Mouse (Mus musculus) lung, embryonic 16.5 days (tissue): ENCODE measurements at regions not wholly inside any gene's neighbourhood (a gene's known extent, or its start where the extent isn't known, plus 50 kb on each side); places are given as distances from the start of the nearest gene placed in this dataset.

Experiments used
- ATAC-seq: fragments of 200-750 bp; cut with Nextera tagmentation; 2 replicates; pipeline ENCODE4 v1.8.0; 2017; ENCODE audit warnings: low read depth, mild to moderate bottlenecking, moderate library complexity
- H3K27ac ChIP-seq: fragments of 300-500 bp; sonication (generic); 2 replicates; pipeline ENCODE4 v1.5.1; 2014; ENCODE audit warnings: mild to moderate bottlenecking, control low read depth, low read length
- H3K27me3 ChIP-seq: fragments of 300-500 bp; sonication (generic); 2 replicates; pipeline ENCODE4 v1.6.1; 2014; ENCODE audit warnings: low read depth, low read length, mixed read lengths; ENCODE audit not compliant: control insufficient read depth, insufficient read depth
- H3K36me3 ChIP-seq: fragments of 300-500 bp; sonication (generic); 2 replicates; pipeline ENCODE4 v1.6.1; 2014; ENCODE audit warnings: low read length; ENCODE audit not compliant: control insufficient read depth, insufficient read depth
- H3K4me1 ChIP-seq: fragments of 300-500 bp; sonication (generic); replicated peaks from 2 replicates; pipeline ENCODE4 v1.6.1; 2014; ENCODE audit warnings: low read length, mixed read lengths; ENCODE audit not compliant: control insufficient read depth, insufficient read depth
- H3K4me2 ChIP-seq: fragments of 300-500 bp; sonication (generic); 2 replicates; pipeline ENCODE4 v1.6.1; 2014; ENCODE audit warnings: low read depth, low read length, control low read depth
- H3K4me3 ChIP-seq: fragments of 300-500 bp; sonication (generic); 2 replicates; pipeline ENCODE4 v1.5.1; 2014; ENCODE audit warnings: mild to moderate bottlenecking, low read length, control low read depth
- H3K9ac ChIP-seq: fragments of 300-500 bp; sonication (generic); 2 replicates; pipeline ENCODE4 v1.6.1; 2014; ENCODE audit warnings: low read length, control low read depth
- H3K9me3 ChIP-seq: fragments of 300-500 bp; sonication (generic); 2 replicates; pipeline ENCODE4 v1.6.1; 2016; ENCODE audit warnings: low read length; ENCODE audit not compliant: control insufficient read depth
- WGBS: fragments of 180-500 bp; shearing (Covaris S2); extraction: QIAGEN DNeasy Blood & Tissue Kit; methylation state at CpG from one replicate; pipeline ENCODE4 v1.1.7; 2014; 5-methylcytosine and 5-hydroxymethylcytosine counted together

DNA sequence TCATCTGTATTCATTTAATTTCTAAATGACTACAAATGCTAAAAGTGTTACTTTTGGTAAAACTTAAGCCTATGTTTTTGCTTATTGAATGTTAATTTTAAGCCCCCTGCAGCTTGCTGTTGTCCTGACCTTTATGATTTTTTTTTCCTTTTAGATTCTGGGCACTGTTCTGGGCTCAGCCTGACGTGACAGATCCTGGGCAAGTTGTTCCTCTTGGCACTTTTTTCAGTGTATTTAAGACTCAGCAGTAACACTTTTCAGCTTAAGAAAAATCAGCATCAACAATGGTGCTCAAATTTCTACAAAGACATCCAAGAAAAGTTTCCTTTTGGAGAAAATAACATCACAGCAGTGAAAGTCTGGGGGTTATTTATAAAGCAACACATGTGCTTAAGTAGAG, 1177.9 kb downstream of the Pcdh18 start:
- 58% methylated on average over 1 of the region's 1 CpGs for WGBS
- Histone ChIP-seq H3K4me3 (no peak overlapping the region), H3K4me2 (no peak overlapping the region), H3K36me3 (no peaks in the 10 kb centered on the region), H3K27me3 (no peaks in the 10 kb centered on the region), H3K9ac (no peak overlapping the region), H3K9me3 (no peaks in the 10 kb centered on the region), H3K27ac (no peak overlapping the region), H3K4me1 (no peaks in the 10 kb centered on the region)
- no peak for ATAC-seq

DNA sequence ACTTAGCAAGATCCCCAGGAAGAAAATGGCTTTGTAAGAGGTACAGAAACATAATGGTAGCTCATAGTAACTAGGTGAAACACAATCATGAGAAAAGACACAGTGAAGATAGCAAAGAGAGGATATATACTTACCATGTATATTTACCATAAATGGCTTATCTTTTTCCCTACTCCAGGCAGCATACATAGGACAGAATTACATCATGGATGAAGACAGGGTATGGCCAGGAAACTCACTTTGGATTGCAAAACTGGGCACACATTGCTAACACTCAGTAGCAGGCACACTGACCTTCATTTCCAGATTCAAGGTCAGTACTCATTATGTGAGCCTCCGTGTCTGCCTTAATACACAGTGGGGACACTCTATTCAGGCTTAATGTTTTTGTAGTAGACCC, 1210.5 kb downstream of the Pcdh18 start:
- 86% methylated on average over 1 of the region's 1 CpGs for WGBS
- Histone ChIP-seq H3K9me3 (no peaks in the 10 kb centered on the region), H3K9ac (no peak overlapping the region), H3K4me3 (no peak overlapping the region), H3K27me3 (no peaks in the 10 kb centered on the region), H3K4me1 (no peaks in the 10 kb centered on the region), H3K36me3 (no peaks in the 10 kb centered on the region), H3K4me2 (no peak overlapping the region), H3K27ac (no peak overlapping the region)
- ATAC-seq, result no peak

GRCm38 (mm10) chr3:48515009-48515408, 1242.1 kb downstream of the Pcdh18 start:
- Histone ChIP-seq H3K9ac (no peak overlapping the region), H3K4me1 (no peaks in the 10 kb centered on the region)
- 50% methylated on average over 3 of the region's 3 CpGs for WGBS

GRCm38 (mm10) chr3:48503996-48504395, 1253.1 kb downstream of the Pcdh18 start:
- no peaks in the 10 kb centered on the region for H3K27me3 ChIP-seq
- H3K9ac ChIP-seq, result no peak overlapping the region
- H3K9me3 ChIP-seq, result no peaks in the 10 kb centered on the region
- H3K4me2 ChIP-seq, result no peak overlapping the region
- H3K4me3 ChIP-seq, result no peak overlapping the region
- no peak overlapping the region for H3K27ac ChIP-seq
- WGBS, result 57% methylated on average over 2 of the region's 2 CpGs
- no peak for ATAC-seq
- no peaks in the 10 kb centered on the region for H3K36me3 ChIP-seq
- H3K4me1 ChIP-seq, result no peaks in the 10 kb centered on the region

More at GRCm38 (mm10) chr3:48515009-48515408, 1242.1 kb downstream of the Pcdh18 start:
- no peaks in the 10 kb centered on the region for H3K27me3 ChIP-seq
- no peak overlapping the region for H3K4me3 ChIP-seq
- no peak for ATAC-seq
- H3K4me2 ChIP-seq, result no peak overlapping the region
- H3K27ac ChIP-seq, result no peak overlapping the region
- H3K36me3 ChIP-seq, result no peaks in the 10 kb centered on the region
- H3K9me3 ChIP-seq, result no peaks in the 10 kb centered on the region

- Histone ChIP-seq H3K4me1 (no peaks in the 10 kb centered on the region), H3K27ac (no peak overlapping the region), H3K4me2 (no peak overlapping the region), H3K4me3 (no peak overlapping the region), H3K27me3 (no peaks in the 10 kb centered on the region), H3K36me3 (no peaks in the 10 kb centered on the region), H3K9me3 (no peaks in the 10 kb centered on the region), H3K9ac (no peak overlapping the region)
- ATAC-seq, result no peak
These were observed 1292.4 kb downstream of the Pcdh18 start for GRCm38 (mm10) chr3:48464679-48465078.

- Histone ChIP-seq H3K36me3 (no peaks in the 10 kb centered on the region), H3K4me1 (no peaks in the 10 kb centered on the region), H3K4me2 (no peak overlapping the region)
These were observed 1315.2 kb downstream of the Pcdh18 start for GRCm38 (mm10) chr3:48441938-48442337.

DNA sequence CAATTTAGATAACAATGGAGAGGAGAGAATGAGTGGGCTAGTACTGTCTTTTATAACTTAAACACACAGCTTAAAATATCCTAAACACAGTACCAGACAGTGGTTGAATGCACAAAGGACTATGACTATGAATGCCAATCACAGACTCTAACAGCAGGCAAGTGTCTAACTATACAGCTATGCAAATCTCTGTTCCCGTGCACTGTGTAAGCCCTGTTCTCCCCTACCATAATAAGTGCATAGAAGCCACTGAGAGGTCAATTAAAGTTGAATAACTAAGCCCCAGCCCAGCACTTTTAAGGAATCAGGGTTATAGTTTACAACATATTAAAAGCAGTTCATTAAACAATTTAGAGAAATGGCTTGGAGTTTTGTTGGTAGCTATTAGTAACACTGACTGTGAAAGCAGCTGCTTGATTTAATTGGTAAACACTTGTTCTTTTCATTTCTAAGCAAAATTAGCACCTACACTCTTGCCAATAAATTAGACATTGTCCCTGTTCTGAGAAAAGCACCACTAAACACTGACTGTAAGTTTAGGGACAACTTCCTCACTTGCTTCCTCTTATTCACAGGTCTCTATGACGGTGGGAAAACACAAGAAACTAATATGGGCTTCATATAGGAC, 1327.6 kb downstream of the Pcdh18 start:
- 59% methylated on average over 2 of the region's 2 CpGs for WGBS
- Histone ChIP-seq H3K9me3 (no peaks in the 10 kb centered on the region), H3K4me3 (no peak overlapping the region), H3K36me3 (no peaks in the 10 kb centered on the region), H3K9ac (no peak overlapping the region), H3K4me2 (no peak overlapping the region), H3K4me1 (no peaks in the 10 kb centered on the region), H3K27ac (no peak overlapping the region), H3K27me3 (no peaks in the 10 kb centered on the region)
- no peak for ATAC-seq

More at GRCm38 (mm10) chr3:48441938-48442337, 1315.2 kb downstream of the Pcdh18 start:
- Histone ChIP-seq H3K27ac (no peak overlapping the region), H3K27me3 (no peaks in the 10 kb centered on the region), H3K9ac (no peak overlapping the region), H3K4me3 (no peak overlapping the region), H3K9me3 (no peaks in the 10 kb centered on the region)
- WGBS, result 90% methylated on average over 2 of the region's 2 CpGs
- no peak for ATAC-seq

DNA sequence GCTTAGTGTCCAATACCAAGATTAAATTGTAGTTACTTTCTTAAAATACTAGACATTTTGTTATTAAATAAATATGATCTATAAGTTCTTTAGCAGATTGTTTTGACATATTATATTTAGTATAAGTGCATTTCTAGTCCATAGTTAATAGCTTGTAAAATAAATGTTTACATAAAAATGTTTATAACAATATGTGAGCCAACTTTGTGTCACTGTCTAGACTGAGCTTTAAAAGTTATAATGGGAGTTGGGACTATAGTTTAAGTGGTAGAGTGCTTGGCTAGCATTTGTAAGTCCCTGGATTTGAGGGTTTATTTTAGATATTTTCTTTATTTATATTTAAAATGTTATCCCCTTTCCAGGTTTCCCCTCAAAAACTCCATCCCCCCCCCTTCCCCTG, 1367.3 kb downstream of the Pcdh18 start:
- Histone ChIP-seq H3K36me3 (no peaks in the 10 kb centered on the region), H3K4me1 (no peaks in the 10 kb centered on the region), H3K9ac (no peak overlapping the region), H3K9me3 (no peaks in the 10 kb centered on the region), H3K27me3 (no peaks in the 10 kb centered on the region), H3K4me3 (no peak overlapping the region), H3K27ac (no peak overlapping the region), H3K4me2 (no peak overlapping the region)
- peak; percentile 89 for ATAC-seq
